In genomic region chr2:25461407-25461806, GRCm38 (mm10) we compare ENCODE assay signal across 8 mouse cellular contexts. TPM values are rescaled to one million over a fixed set of nuclear protein-coding genes. Genes with fewer than 3 reads are reported as not detected.
A peak's percentile ranks its signal among the peaks of the same experiment; 100 is the strongest.
DNase-seq lines count a peak whose midpoint lies in the region; ATAC-seq and TF ChIP-seq lines count a peak whose summit lies in the region.

No protein-coding gene starts in this region.

- no peak for TF ChIP-seq POLR2A in CH12.LX (IDR thresholded peaks at IDR 0.05; ENCODE audit: low read depth, low read length)

- TF ChIP-seq EP300 in CH12.LX (IDR thresholded peaks at IDR 0.05; ENCODE audit: low read length): no peak

- no peaks in the 10 kb centered on the region for H3K36me3 ChIP-seq in heart, embryonic 11.5 days (ENCODE audit: control insufficient read depth, insufficient read depth, low read length)
- H3K36me3 ChIP-seq in CH12.LX (replicated peaks in 1 of 2; ENCODE audit: control insufficient read depth in 1 of 2, insufficient read depth in 1 of 2, low read length in 1 of 2): peaks cover 11 to 25% of the 10 kb centered on the region in 2 experiments
- no peaks in the 10 kb centered on the region for H3K36me3 ChIP-seq in forebrain, embryonic 15.5 days
- no peaks in the 10 kb centered on the region for H3K36me3 ChIP-seq in liver, embryonic 16.5 days (ENCODE audit: control insufficient read depth, insufficient read depth)

- peak overlapping the region; percentile 79 for H3K4me3 ChIP-seq in heart, embryonic 11.5 days (ENCODE audit: low read depth, low read length)
- peak overlapping the region in 1 of 3 experiments; percentile 18 for H3K4me3 ChIP-seq in CH12.LX (replicated peaks in 1 of 3; ENCODE audit: low read depth in 2 of 3, low read length in 2 of 3, poor library complexity in 1 of 3)
- H3K4me3 ChIP-seq in forebrain, embryonic 15.5 days: peak overlapping the region; percentile 83
- peak overlapping the region; percentile 88 for H3K4me3 ChIP-seq in liver, embryonic 16.5 days (ENCODE audit: low read depth, low read length)

- TF ChIP-seq CTCF in CH12.LX (conservative IDR thresholded peaks at IDR 0.05 in 1 of 2, IDR thresholded peaks at IDR 0.05 in 1 of 2; ENCODE audit: low read depth in 2 of 2, low read length in 2 of 2): no peak

- no peak for DNase-seq in heart, postnatal 4 days
- no peak for DNase-seq in CH12.LX (ENCODE audit: extremely low read depth)
- no peak for DNase-seq in frontal cortex, postnatal 10 days (ENCODE audit: low spot score in 2 of 2)
- no peak for DNase-seq in right cerebral cortex, postnatal 36 days (ENCODE audit: low spot score in 2 of 2)

- peak overlapping the region; percentile 83; the same call in 1 of the 2 replicates for H3K9ac ChIP-seq in heart, embryonic 11.5 days (ENCODE audit: low read depth, low read length)
- H3K9ac ChIP-seq in CH12.LX (ENCODE audit: insufficient read depth, low read depth): no peak overlapping the region
- H3K9ac ChIP-seq in forebrain, embryonic 15.5 days (replicated peaks): peak overlapping the region; percentile 88
- no peak overlapping the region; the same call in 1 of the 2 replicates for H3K9ac ChIP-seq in liver, embryonic 16.5 days (ENCODE audit: low read depth, low read length)

- no peak for TF ChIP-seq RAD21 in CH12.LX (IDR thresholded peaks at IDR 0.05; ENCODE audit: low read depth, low read length)

- 23% methylated on average over 3 of the region's 3 CpGs for WGBS in heart, embryonic 11.5 days (ENCODE audit: insufficient replicate concordance)
- WGBS in forebrain, embryonic 15.5 days: 22% methylated on average over 3 of the region's 3 CpGs
- 18% methylated on average over 3 of the region's 3 CpGs for WGBS in liver, embryonic 16.5 days (ENCODE audit: insufficient replicate concordance)

- in situ Hi-C loops in CH12.LX (cut with MboI; ENCODE audit: low pct_ligation_motif_present, low pct_unique_long_range_greater_than_20kb, low sequenced_read_pairs): no loop called here

- H3K4me2 ChIP-seq in heart, embryonic 11.5 days: peak overlapping the region; percentile 93
- peak overlapping the region; percentile 8; the same call in 1 of the 2 replicates for H3K4me2 ChIP-seq in CH12.LX (ENCODE audit: insufficient read depth, low read depth, poor library complexity, severe bottlenecking)
- peak overlapping the region; percentile 90 for H3K4me2 ChIP-seq in forebrain, embryonic 15.5 days (replicated peaks)
- H3K4me2 ChIP-seq in liver, embryonic 16.5 days (ENCODE audit: low read depth, low read length): peak overlapping the region; percentile 78

- dilution Hi-C loops in CH12.LX (cut with MboI; ENCODE audit: extremely low pct_ligation_motif_present, extremely low pct_unique_long_range_greater_than_20kb, low sequenced_read_pairs): no loop called here

- no peak for ATAC-seq in heart, embryonic 11.5 days (replicated peaks; ENCODE audit: insufficient number of reproducible peaks, low FRiP score, low TSS enrichment)
- ATAC-seq in forebrain, embryonic 15.5 days (replicated peaks): peak; percentile 1; the same call in 1 of the 2 replicates
- ATAC-seq in liver, embryonic 16.5 days (ENCODE audit: low read depth): no peak
- no peak for ATAC-seq in erythroid progenitor cell, adult 5-6 weeks (replicated peaks; ENCODE audit: low FRiP score, poor library complexity, severe bottlenecking)

- H3K27ac ChIP-seq in heart, embryonic 11.5 days (ENCODE audit: low read depth, low read length): peak overlapping the region; percentile 88
- H3K27ac ChIP-seq in CH12.LX (ENCODE audit: insufficient read depth, low read depth): peak overlapping the region; percentile 35
- peak overlapping the region; percentile 99 for H3K27ac ChIP-seq in forebrain, embryonic 15.5 days (replicated peaks)
- H3K27ac ChIP-seq in liver, embryonic 16.5 days (ENCODE audit: low read length): peak overlapping the region; percentile 69

- H3K4me1 ChIP-seq in heart, embryonic 11.5 days (ENCODE audit: control insufficient read depth, insufficient read depth, low read length): peaks cover 13% of the 10 kb centered on the region
- peaks cover 33 to 50% of the 10 kb centered on the region in 2 experiments for H3K4me1 ChIP-seq in CH12.LX (ENCODE audit: control insufficient read depth in 1 of 2, insufficient read depth in 2 of 2)
- H3K4me1 ChIP-seq in forebrain, embryonic 15.5 days: peaks cover 26% of the 10 kb centered on the region
- H3K4me1 ChIP-seq in liver, embryonic 16.5 days (ENCODE audit: control insufficient read depth, low read depth, low read length): peaks cover 24% of the 10 kb centered on the region

- no peaks in the 10 kb centered on the region for H3K27me3 ChIP-seq in heart, embryonic 11.5 days (ENCODE audit: control insufficient read depth, insufficient read depth, low read length)
- no peaks in the 10 kb centered on the region for H3K27me3 ChIP-seq in CH12.LX (replicated peaks)
- no peaks in the 10 kb centered on the region for H3K27me3 ChIP-seq in forebrain, embryonic 15.5 days
- no peaks in the 10 kb centered on the region for H3K27me3 ChIP-seq in liver, embryonic 16.5 days (ENCODE audit: control insufficient read depth, insufficient read depth, low read depth, low read length)

- peaks cover 2% of the 10 kb centered on the region; the same call in 1 of the 2 replicates for H3K79me2 ChIP-seq in CH12.LX (replicated peaks; ENCODE audit: control insufficient read depth, extremely low read depth, insufficient read depth, poor library complexity, severe bottlenecking)

- H3K9me3 ChIP-seq in heart, embryonic 11.5 days (replicated peaks; ENCODE audit: control insufficient read depth, low read length): no peaks in the 10 kb centered on the region
- H3K9me3 ChIP-seq in CH12.LX (replicated peaks; ENCODE audit: low read length): no peaks in the 10 kb centered on the region
- H3K9me3 ChIP-seq in forebrain, embryonic 15.5 days: no peaks in the 10 kb centered on the region
- H3K9me3 ChIP-seq in liver, embryonic 16.5 days (replicated peaks; ENCODE audit: control insufficient read depth, low read length): no peaks in the 10 kb centered on the region

RNA-seq across cellular contexts. Expression of gene Paxx, which starts 0.5 kb away (rescaled TPM):
- 16.5 and 20.0 TPM in 2 replicates for polyA plus RNA-seq in heart, embryonic 11.5 days (2014; fragmentation: Nextera tagmentation; extraction: Ambion mirVana)
- total RNA-seq in heart, postnatal 4 days (2021): 10 to 100 TPM; 30.5 to 32.8 TPM
- total RNA-seq in CH12.LX (2012; rRNA removed) (13.6 and 15.1 TPM in 2 replicates), CH12.LX (2014; rRNA removed) (13.5 and 16.2 TPM in 2 replicates)
- polyA plus RNA-seq in CH12.LX (2012; ENCODE audit: insufficient read length, low read depth): 9.5 and 13.9 TPM in 2 replicates
- 100 and 101 TPM in 2 replicates for polyA plus RNA-seq in forebrain, embryonic 15.5 days (2015; fragmentation: Nextera tagmentation; extraction: Ambion mirVana)
- polyA plus RNA-seq in liver, embryonic 16.5 days (2015; fragmentation: Nextera tagmentation; extraction: Ambion mirVana): 10.1 TPM in 2 replicates
- 17.6 and 24.5 TPM in 2 replicates for total RNA-seq in erythroid progenitor cell, adult 5-6 weeks (2015; ENCODE audit: low replicate concordance)
- total RNA-seq in erythroid progenitor cell, adult 5-6 weeks (2017; ENCODE audit: low replicate concordance): 5.3 TPM in 1 of 2 replicates, not detected in the other

RNA-seq across cellular contexts. Expression of gene Clic3, which starts 4.8 kb away (rescaled TPM):
- 0.47 and 0.83 TPM in 2 replicates for polyA plus RNA-seq in heart, embryonic 11.5 days (2014; fragmentation: Nextera tagmentation; extraction: Ambion mirVana)
- 1 to 10 TPM; 2.8 to 4.1 TPM for total RNA-seq in heart, postnatal 4 days (2021)
- total RNA-seq in CH12.LX (2012; rRNA removed) (0.30 and 0.63 TPM in 2 replicates), CH12.LX (2014; rRNA removed) (not detected in 2 replicates)
- polyA plus RNA-seq in CH12.LX (2012; ENCODE audit: insufficient read length, low read depth): 0.71 and 1.6 TPM in 2 replicates
- polyA plus RNA-seq in forebrain, embryonic 15.5 days (2015; fragmentation: Nextera tagmentation; extraction: Ambion mirVana): 3.3 and 3.4 TPM in 2 replicates
- 0.54 and 0.63 TPM in 2 replicates for polyA plus RNA-seq in liver, embryonic 16.5 days (2015; fragmentation: Nextera tagmentation; extraction: Ambion mirVana)
- total RNA-seq in erythroid progenitor cell, adult 5-6 weeks (2015; ENCODE audit: low replicate concordance): not detected in 2 replicates
- not detected in 2 replicates for total RNA-seq in erythroid progenitor cell, adult 5-6 weeks (2017; ENCODE audit: low replicate concordance)

RNA-seq across cellular contexts. Expression of gene Ptgds, which starts 8.4 kb away (rescaled TPM):
- polyA plus RNA-seq in heart, embryonic 11.5 days (2014; fragmentation: Nextera tagmentation; extraction: Ambion mirVana): 0.66 and 1.1 TPM in 2 replicates
- total RNA-seq in heart, postnatal 4 days (2021): 100 to 1,000 TPM; 117 to 137 TPM
- total RNA-seq in CH12.LX (2012; rRNA removed): 0.29 TPM in 1 of 2 replicates, not detected in the other
- total RNA-seq in CH12.LX (2014; rRNA removed): 0.46 TPM in 1 of 2 replicates, not detected in the other
- 0.37 and 0.40 TPM in 2 replicates for polyA plus RNA-seq in CH12.LX (2012; ENCODE audit: insufficient read length, low read depth)
- polyA plus RNA-seq in forebrain, embryonic 15.5 days (2015; fragmentation: Nextera tagmentation; extraction: Ambion mirVana): 112 and 123 TPM in 2 replicates
- polyA plus RNA-seq in liver, embryonic 16.5 days (2015; fragmentation: Nextera tagmentation; extraction: Ambion mirVana): 0.35 and 0.71 TPM in 2 replicates
- not detected in 2 replicates for total RNA-seq in erythroid progenitor cell, adult 5-6 weeks (2015; ENCODE audit: low replicate concordance)
- total RNA-seq in erythroid progenitor cell, adult 5-6 weeks (2017; ENCODE audit: low replicate concordance): not detected in 2 replicates

RNA-seq across cellular contexts. Expression of gene Lcn12, which starts 32.3 kb away (rescaled TPM):
- not detected in 2 replicates for polyA plus RNA-seq in heart, embryonic 11.5 days (2014; fragmentation: Nextera tagmentation; extraction: Ambion mirVana)
- not detected for total RNA-seq in heart, postnatal 4 days (2021)
- not detected in 2 replicates for total RNA-seq in CH12.LX (2012; rRNA removed)
- not detected in 2 replicates for total RNA-seq in CH12.LX (2014; rRNA removed)
- not detected in 2 replicates for polyA plus RNA-seq in CH12.LX (2012; ENCODE audit: insufficient read length, low read depth)
- not detected in 2 replicates for polyA plus RNA-seq in forebrain, embryonic 15.5 days (2015; fragmentation: Nextera tagmentation; extraction: Ambion mirVana)
- not detected in 2 replicates for polyA plus RNA-seq in liver, embryonic 16.5 days (2015; fragmentation: Nextera tagmentation; extraction: Ambion mirVana)
- total RNA-seq in erythroid progenitor cell, adult 5-6 weeks (2015; ENCODE audit: low replicate concordance): not detected in 2 replicates
- total RNA-seq in erythroid progenitor cell, adult 5-6 weeks (2017; ENCODE audit: low replicate concordance): not detected in 2 replicates

RNA-seq across cellular contexts. Expression of gene Abca2, which starts 32.9 kb away (rescaled TPM):
- polyA plus RNA-seq in heart, embryonic 11.5 days (2014; fragmentation: Nextera tagmentation; extraction: Ambion mirVana): 2.0 and 3.4 TPM in 2 replicates
- total RNA-seq in heart, postnatal 4 days (2021): 10 to 100 TPM; 19.4 to 20.7 TPM
- total RNA-seq in CH12.LX (2012; rRNA removed): 10.5 and 13.0 TPM in 2 replicates
- 3.1 and 5.0 TPM in 2 replicates for total RNA-seq in CH12.LX (2014; rRNA removed)
- 15.7 and 23.4 TPM in 2 replicates for polyA plus RNA-seq in CH12.LX (2012; ENCODE audit: insufficient read length, low read depth)
- polyA plus RNA-seq in forebrain, embryonic 15.5 days (2015; fragmentation: Nextera tagmentation; extraction: Ambion mirVana): 11.6 and 14.1 TPM in 2 replicates
- 1.3 and 1.8 TPM in 2 replicates for polyA plus RNA-seq in liver, embryonic 16.5 days (2015; fragmentation: Nextera tagmentation; extraction: Ambion mirVana)
- total RNA-seq in erythroid progenitor cell, adult 5-6 weeks (2015; ENCODE audit: low replicate concordance): 5.0 and 5.8 TPM in 2 replicates
- total RNA-seq in erythroid progenitor cell, adult 5-6 weeks (2017; ENCODE audit: low replicate concordance): 1.3 and 2.4 TPM in 2 replicates

Comparison
In these comparisons a context has a peak if more than half of its experiments do, and no peak if none do; other contexts are left out.
1. H3K27ac ChIP-seq: peak in every context shown above with its lines; median percentile 99 in forebrain, embryonic 15.5 days; 88 in heart, embryonic 11.5 days; 69 in liver, embryonic 16.5 days; 35 in CH12.LX.
2. H3K4me2 ChIP-seq: peak in every context shown above with its lines; median percentile 93 in heart, embryonic 11.5 days; 90 in forebrain, embryonic 15.5 days; 78 in liver, embryonic 16.5 days; 8 in CH12.LX.
3. H3K9ac ChIP-seq: peak in heart, embryonic 11.5 days (single experiment) and forebrain, embryonic 15.5 days (single experiment); none in CH12.LX (single experiment) and liver, embryonic 16.5 days (single experiment).
4. RNA of gene Ptgds, which starts 8.4 kb away (polyA plus RNA-seq): 112 to 123 TPM in forebrain, embryonic 15.5 days; 0.35 to 0.71 TPM in liver, embryonic 16.5 days, 0.66 to 1.1 TPM in heart, embryonic 11.5 days and 0.37 to 0.40 TPM in CH12.LX; every median in the first group is over 10 times any median in the second.